Mouse (Mus musculus): ENCODE data around the gene Gm45716. TPM values are rescaled to one million over a fixed set of nuclear protein-coding genes. Genes with fewer than 3 reads are reported as not detected.
A peak's percentile ranks its signal among the peaks of the same experiment; 100 is the strongest.

The Gm45716 gene
- polyA plus RNA-seq, 1 experiment: 1.3 TPM

DNA sequence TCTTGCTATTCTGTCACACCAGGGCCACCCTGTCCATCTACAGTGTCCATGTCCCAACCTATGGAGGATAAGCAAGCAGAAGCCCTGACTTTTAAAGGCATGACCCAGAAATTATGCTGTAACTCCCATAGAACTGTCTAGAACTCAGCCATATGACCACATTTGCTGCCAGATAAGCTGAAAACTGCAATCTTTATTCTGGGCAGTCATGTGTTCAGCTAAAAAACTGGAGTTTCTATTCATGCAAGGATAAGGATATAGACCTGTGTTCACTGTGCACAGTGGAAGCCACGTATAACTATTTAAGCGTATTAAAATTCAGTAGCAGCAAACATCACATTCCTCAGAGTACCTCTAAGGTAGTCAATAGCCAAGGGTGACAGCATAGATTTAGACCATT is 55.8 kb downstream of the Gm45716 start:
- WGBS: 97% methylated on average over 2 of the region's 2 CpGs

DNA sequence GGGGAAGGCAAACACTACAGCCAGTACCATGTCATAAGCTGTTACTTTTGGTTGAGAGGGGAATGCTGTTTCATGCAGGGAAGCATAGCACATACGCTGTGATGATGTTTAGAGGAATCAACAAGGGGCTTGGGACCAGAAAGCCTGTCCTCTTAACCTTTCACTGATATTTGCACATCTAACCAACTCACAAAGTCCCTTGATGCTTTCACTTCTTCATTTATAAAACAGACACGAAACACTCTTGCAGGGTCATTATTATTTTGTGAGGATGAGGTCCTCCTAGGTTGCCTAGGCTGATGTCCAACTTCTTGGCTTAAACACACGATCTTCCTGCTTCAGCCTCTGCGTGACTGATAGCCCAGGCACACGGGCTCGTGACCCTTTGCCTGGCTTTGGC is 58.1 kb downstream of the Gm45716 start:
- no peak for TF ChIP-seq CTCF (IDR thresholded peaks at IDR 0.05; ENCODE audit: insufficient read depth, low read length)
- no peak for TF ChIP-seq POLR2A (IDR thresholded peaks at IDR 0.05; ENCODE audit: borderline replicate concordance, extremely low read depth, low read depth, low read length)
- WGBS: 68% methylated on average over 6 of the region's 6 CpGs
- Histone ChIP-seq H3K4me1 (ENCODE audit: control insufficient read depth, insufficient read depth, low read length) (peaks cover 6% of the 10 kb centered on the region), H3K4me3 (replicated peaks; ENCODE audit: extremely low read depth, low read depth, low read length) (no peak overlapping the region)
- no peak for DNase-seq

More for the DNA sequence above, 55.8 kb downstream of the Gm45716 start:
- TF ChIP-seq CTCF (IDR thresholded peaks at IDR 0.05; ENCODE audit: insufficient read depth, low read length) (no peak), POLR2A (IDR thresholded peaks at IDR 0.05; ENCODE audit: borderline replicate concordance, extremely low read depth, low read depth, low read length) (no peak)
- no peak for DNase-seq
- Histone ChIP-seq H3K4me1 (ENCODE audit: control insufficient read depth, insufficient read depth, low read length) (peaks cover 5% of the 10 kb centered on the region), H3K4me3 (replicated peaks; ENCODE audit: extremely low read depth, low read depth, low read length) (no peak overlapping the region)

DNA sequence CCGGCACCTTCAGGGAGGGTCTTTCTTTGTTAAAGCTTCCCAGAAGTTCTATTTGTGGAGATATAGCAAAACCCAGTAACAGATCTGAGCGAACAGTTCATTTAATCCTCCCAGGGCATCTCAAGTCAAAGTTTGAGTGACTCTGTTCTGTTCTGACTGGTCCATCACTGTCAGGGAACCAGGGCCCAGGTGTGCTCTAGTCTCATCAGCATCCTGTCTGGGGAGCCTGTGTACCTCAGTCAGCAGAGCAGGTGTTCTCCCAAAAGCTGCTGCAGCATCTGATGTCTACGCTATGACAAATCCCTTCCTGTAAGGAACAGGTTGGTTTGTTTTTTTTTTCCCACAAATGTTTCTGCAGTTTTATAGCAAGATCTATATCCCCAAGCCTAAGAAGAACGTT is 59.2 kb downstream of the Gm45716 start:
- H3K4me3 ChIP-seq (replicated peaks; ENCODE audit: extremely low read depth, low read depth, low read length): no peak overlapping the region
- H3K4me1 ChIP-seq (ENCODE audit: control insufficient read depth, insufficient read depth, low read length): peaks cover 11% of the 10 kb centered on the region
- 81% methylated on average over 4 of the region's 4 CpGs for WGBS
- no peak for TF ChIP-seq CTCF (IDR thresholded peaks at IDR 0.05; ENCODE audit: insufficient read depth, low read length)
- TF ChIP-seq POLR2A (IDR thresholded peaks at IDR 0.05; ENCODE audit: borderline replicate concordance, extremely low read depth, low read depth, low read length): no peak
- DNase-seq: no peak

DNA sequence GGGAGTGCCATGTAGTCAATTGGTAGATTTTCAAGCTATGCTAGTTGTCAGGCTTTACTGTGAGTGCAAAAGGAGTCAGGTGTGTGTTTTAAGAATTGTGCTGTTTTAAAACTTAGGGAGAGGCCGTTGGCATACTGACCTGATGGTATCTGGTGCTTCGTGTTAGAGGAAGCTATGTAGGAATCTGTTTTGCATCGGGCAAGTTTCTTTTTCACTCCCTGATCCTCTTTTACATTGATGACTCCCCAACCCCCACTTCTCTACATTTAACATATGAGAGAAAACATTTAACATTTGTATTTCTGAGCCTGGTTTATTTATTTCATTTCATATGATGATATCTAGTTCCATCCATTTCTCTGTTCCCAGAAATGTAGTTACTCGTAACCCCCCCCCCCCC is 60.3 kb downstream of the Gm45716 start:
- WGBS: 47% methylated on average over 4 of the region's 4 CpGs
- H3K4me3 ChIP-seq (replicated peaks; ENCODE audit: extremely low read depth, low read depth, low read length): no peak overlapping the region

DNA sequence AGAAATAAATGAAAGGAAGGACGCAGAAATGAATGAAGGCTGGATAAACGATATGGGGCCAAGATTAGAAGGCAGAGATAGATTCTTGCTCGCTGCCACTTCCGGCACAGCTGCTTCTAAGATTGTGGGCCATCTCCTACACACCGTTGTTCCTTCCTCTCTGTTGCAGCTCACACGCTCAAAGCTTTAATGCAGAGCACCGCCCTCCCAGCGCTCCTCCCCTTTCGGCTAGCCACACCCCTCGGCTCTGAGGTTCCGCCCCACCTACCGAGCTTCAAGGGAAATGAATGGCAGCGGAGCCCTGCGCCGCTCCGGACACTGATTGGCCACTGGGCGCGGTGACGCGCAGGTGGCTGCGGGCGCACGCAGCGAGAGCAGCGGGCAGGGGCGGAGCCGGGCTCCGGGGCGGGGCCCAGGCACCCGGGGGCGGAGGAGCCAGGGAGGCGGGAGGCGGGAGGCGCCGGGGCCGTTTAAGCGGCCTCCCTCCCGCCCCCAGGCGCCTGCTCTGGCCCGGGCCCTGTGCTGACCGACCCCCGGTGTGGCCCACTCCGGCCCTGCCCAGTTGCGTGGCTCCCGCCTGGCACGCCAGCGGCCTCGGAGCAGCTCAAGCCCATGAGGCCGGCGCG is 61.7 kb downstream of the Gm45716 start, which contains the start of gene Mmd:
Gene Mmd (plus strand): TSS at position 432 of the 626 bp plus-strand sequence.
- peak within 1 kb of the TSS; percentile 66 for H3K4me3 ChIP-seq (replicated peaks; ENCODE audit: extremely low read depth, low read depth, low read length)
- DNase-seq: peak; percentile 96
- WGBS: under 1% methylated on average over 51 of the region's 51 CpGs
- peaks cover 16% of the 10 kb centered on the region for H3K4me1 ChIP-seq (ENCODE audit: control insufficient read depth, insufficient read depth, low read length)
- TF ChIP-seq POLR2A (IDR thresholded peaks at IDR 0.05; ENCODE audit: borderline replicate concordance, extremely low read depth, low read depth, low read length) (peak; percentile 67; the same call in 1 of the 2 replicates), CTCF (IDR thresholded peaks at IDR 0.05; ENCODE audit: insufficient read depth, low read length) (no peak)

More for the DNA sequence above, 60.3 kb downstream of the Gm45716 start:
- no peak for TF ChIP-seq CTCF (IDR thresholded peaks at IDR 0.05; ENCODE audit: insufficient read depth, low read length)
- no peak for TF ChIP-seq POLR2A (IDR thresholded peaks at IDR 0.05; ENCODE audit: borderline replicate concordance, extremely low read depth, low read depth, low read length)
- H3K4me1 ChIP-seq (ENCODE audit: control insufficient read depth, insufficient read depth, low read length): peaks cover 14% of the 10 kb centered on the region
- no peak for DNase-seq

DNA sequence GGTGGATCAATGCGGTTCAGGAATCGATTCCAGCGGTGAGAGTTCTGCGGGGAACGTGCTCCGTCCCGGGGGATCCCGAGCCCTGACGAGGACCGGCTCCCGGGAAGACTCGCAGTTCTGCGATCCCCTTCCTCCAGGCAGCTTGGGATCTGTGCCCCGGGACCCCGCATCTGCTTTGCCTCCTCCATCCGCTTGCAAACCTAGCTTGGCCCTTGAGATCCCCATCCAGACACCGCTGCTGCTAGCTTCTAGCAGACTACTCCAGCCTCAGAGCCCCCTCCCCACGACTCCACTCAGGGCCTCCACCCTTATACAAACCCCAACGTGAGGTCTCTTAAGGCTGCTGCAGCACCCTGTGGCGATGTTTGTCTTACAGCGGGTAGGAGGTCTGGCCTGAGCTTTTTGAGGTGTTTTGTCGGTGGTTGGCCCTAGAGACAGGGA is 62.2 kb downstream of the Gm45716 start:
- no peak for DNase-seq

DNA sequence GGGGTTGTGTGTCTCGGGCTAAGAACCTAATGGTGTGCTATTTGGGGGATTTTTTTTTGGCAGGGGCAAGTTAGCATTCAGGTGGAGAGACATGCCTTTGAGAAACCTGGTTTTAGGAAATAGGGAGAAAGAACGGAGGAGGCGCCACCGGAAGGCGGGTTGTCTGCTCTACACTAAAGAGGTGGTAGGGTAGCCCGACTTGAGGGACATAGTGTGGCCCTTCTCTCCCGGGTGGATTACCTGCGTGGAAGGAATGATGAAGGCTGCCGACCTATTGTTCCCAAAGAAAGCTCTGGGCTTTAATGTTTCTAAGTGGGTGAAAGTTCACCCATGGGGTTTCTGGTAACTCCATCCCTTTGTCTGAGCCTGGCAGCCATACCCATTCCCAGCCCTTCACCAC is 62.7 kb downstream of the Gm45716 start:
- WGBS: 3% methylated on average over 9 of the region's 9 CpGs
- TF ChIP-seq CTCF (IDR thresholded peaks at IDR 0.05; ENCODE audit: insufficient read depth, low read length) (no peak), POLR2A (IDR thresholded peaks at IDR 0.05; ENCODE audit: borderline replicate concordance, extremely low read depth, low read depth, low read length) (no peak)

More for the DNA sequence above, 62.2 kb downstream of the Gm45716 start:
- TF ChIP-seq POLR2A (IDR thresholded peaks at IDR 0.05; ENCODE audit: borderline replicate concordance, extremely low read depth, low read depth, low read length) (no peak), CTCF (IDR thresholded peaks at IDR 0.05; ENCODE audit: insufficient read depth, low read length) (no peak)
- H3K4me1 ChIP-seq (ENCODE audit: control insufficient read depth, insufficient read depth, low read length): peaks cover 16% of the 10 kb centered on the region
- 1% methylated on average over 22 of the region's 22 CpGs for WGBS
- peak overlapping the region; percentile 66 for H3K4me3 ChIP-seq (replicated peaks; ENCODE audit: extremely low read depth, low read depth, low read length)

DNA sequence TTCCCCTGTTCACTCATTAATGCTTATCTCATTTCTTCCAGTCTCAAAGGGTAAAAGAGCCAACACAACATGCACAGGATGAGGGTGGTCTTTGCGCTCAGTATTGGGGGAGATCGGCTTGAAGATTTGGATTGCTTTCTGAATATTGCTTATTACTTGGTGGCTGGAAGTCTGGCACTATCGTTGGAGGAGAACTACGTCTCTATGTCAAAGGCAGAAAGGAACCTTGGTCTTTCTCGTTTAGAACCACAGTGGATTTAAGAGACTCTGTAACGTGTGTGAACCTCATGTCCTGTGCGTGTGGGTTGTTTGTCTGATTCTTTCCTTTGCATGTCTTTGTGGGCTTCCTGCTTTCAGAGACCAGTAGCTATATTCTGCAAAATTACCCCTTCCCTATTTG is 63.2 kb downstream of the Gm45716 start:
- 21% methylated on average over 7 of the region's 7 CpGs for WGBS
- TF ChIP-seq POLR2A (IDR thresholded peaks at IDR 0.05; ENCODE audit: borderline replicate concordance, extremely low read depth, low read depth, low read length) (no peak), CTCF (IDR thresholded peaks at IDR 0.05; ENCODE audit: insufficient read depth, low read length) (no peak)
- peaks cover 16% of the 10 kb centered on the region for H3K4me1 ChIP-seq (ENCODE audit: control insufficient read depth, insufficient read depth, low read length)
- no peak for DNase-seq
- H3K4me3 ChIP-seq (replicated peaks; ENCODE audit: extremely low read depth, low read depth, low read length): peak overlapping the region; percentile 7

More for the DNA sequence above, 62.7 kb downstream of the Gm45716 start:
- H3K4me1 ChIP-seq (ENCODE audit: control insufficient read depth, insufficient read depth, low read length): peaks cover 16% of the 10 kb centered on the region
- peak overlapping the region; percentile 66 for H3K4me3 ChIP-seq (replicated peaks; ENCODE audit: extremely low read depth, low read depth, low read length)
- peak; percentile 36 for DNase-seq

DNA sequence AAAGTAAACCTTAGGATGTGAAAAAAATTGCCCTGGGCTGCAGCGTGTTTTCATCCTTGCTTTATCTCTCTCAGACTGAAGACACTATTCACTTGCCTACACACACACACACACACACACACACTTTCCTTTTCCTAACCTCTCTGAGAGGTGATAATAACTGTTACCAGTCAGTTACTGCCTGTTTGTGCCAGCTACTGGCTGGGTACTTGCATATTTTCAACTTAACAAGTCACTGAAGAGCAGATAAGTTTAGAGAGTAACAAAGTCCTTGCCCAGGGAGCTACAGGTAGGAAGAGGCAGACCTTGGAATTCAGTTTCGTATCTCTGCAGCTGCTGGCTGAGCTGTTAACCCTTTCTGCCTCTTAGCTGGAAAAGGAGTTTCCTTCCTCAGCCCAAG is 64.4 kb downstream of the Gm45716 start:
- WGBS: 28% methylated on average over 2 of the region's 2 CpGs
- no peak for DNase-seq
- no peak overlapping the region for H3K4me3 ChIP-seq (replicated peaks; ENCODE audit: extremely low read depth, low read depth, low read length)
- peaks cover 16% of the 10 kb centered on the region for H3K4me1 ChIP-seq (ENCODE audit: control insufficient read depth, insufficient read depth, low read length)
- TF ChIP-seq POLR2A (IDR thresholded peaks at IDR 0.05; ENCODE audit: borderline replicate concordance, extremely low read depth, low read depth, low read length): no peak

DNA sequence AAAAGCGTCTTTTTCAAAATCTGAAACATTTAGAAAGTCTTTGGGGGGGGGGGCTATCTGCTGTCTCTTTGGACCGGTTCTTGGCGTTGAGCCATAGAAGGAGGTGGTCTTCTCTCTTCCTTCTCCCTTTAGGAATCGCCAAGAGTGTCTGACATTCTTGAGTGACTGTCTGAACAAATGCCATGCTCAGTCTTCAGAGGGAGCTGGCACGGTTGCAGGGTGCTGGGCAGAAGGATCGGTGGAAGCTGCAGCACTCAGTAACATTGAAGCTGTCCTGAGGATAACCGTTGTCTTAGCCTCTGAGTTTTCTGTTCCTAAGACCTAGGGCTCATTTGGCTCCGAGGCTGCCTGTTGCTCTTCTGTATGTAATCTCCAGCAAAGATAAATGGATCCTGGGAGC is 64.9 kb downstream of the Gm45716 start:
- 44% methylated on average over 8 of the region's 8 CpGs for WGBS
- H3K4me3 ChIP-seq (replicated peaks; ENCODE audit: extremely low read depth, low read depth, low read length): no peak overlapping the region
- no peak for DNase-seq
- H3K4me1 ChIP-seq (ENCODE audit: control insufficient read depth, insufficient read depth, low read length): peaks cover 16% of the 10 kb centered on the region
- TF ChIP-seq CTCF (IDR thresholded peaks at IDR 0.05; ENCODE audit: insufficient read depth, low read length) (no peak), POLR2A (IDR thresholded peaks at IDR 0.05; ENCODE audit: borderline replicate concordance, extremely low read depth, low read depth, low read length) (no peak)

All from lung, adult 2 months (tissue).